17 mouse cellular contexts compared by ENCODE assay signal in genomic region chr8:28593238-28593637, GRCm38 (mm10).
DNase-seq lines count a peak whose midpoint lies in the region; ATAC-seq lines count a peak whose summit lies in the region.
"Had no signal": no experiment of that assay in that cellular context is flagged by ENCODE, and none has a peak within 500 bp of the region (broad histone marks: within the 10 kb centered on the region; RNA-seq: fewer than 3 reads in every experiment).

No protein-coding gene starts in this region.

- ATAC-seq in kidney, embryonic 15.5 days (replicated peaks; ENCODE audit: low FRiP score): no peak
- ATAC-seq in heart, embryonic 16.5 days (replicated peaks; ENCODE audit: extremely low read depth, insufficient read depth, low FRiP score): peak; percentile 73
- ATAC-seq: forebrain, embryonic 13.5 days; intestine, postnatal 0 days had no signal

- peaks cover 5% of the 10 kb centered on the region; the same call in 1 of the 2 replicates for H3K4me1 ChIP-seq in kidney, embryonic 15.5 days
- peaks cover 16% of the 10 kb centered on the region; the same call in 1 of the 2 replicates for H3K4me1 ChIP-seq in heart, embryonic 16.5 days (ENCODE audit: control insufficient read depth, insufficient read depth, low read length)
- H3K4me1 ChIP-seq: hindbrain, embryonic 15.5 days; neural tube, embryonic 12.5 days; stomach, embryonic 15.5 days had no signal

- no peak overlapping the region for H3K4me3 ChIP-seq in kidney, embryonic 15.5 days (replicated peaks)
- H3K4me3 ChIP-seq in heart, embryonic 16.5 days (ENCODE audit: low read length): peak overlapping the region; percentile 35
- H3K4me3 ChIP-seq: forebrain, embryonic 13.5 days; hindbrain, embryonic 15.5 days; limb, embryonic 12.5 days; neural tube, embryonic 12.5 days; stomach, embryonic 15.5 days had no signal

- H3K9me3 ChIP-seq in kidney, embryonic 15.5 days (replicated peaks): no peaks in the 10 kb centered on the region
- no peaks in the 10 kb centered on the region for H3K9me3 ChIP-seq in heart, embryonic 16.5 days (replicated peaks; ENCODE audit: control insufficient read depth, low read length)
- H3K9me3 ChIP-seq: forebrain, embryonic 13.5 days; hindbrain, embryonic 15.5 days; limb, embryonic 12.5 days; neural tube, embryonic 12.5 days; stomach, embryonic 15.5 days had no signal

- H3K4me2 ChIP-seq in kidney, embryonic 15.5 days: no peak overlapping the region
- H3K4me2 ChIP-seq in heart, embryonic 16.5 days (ENCODE audit: low read depth, low read length): peak overlapping the region; percentile 57
- H3K4me2 ChIP-seq: forebrain, embryonic 13.5 days; hindbrain, embryonic 15.5 days; limb, embryonic 12.5 days; neural tube, embryonic 12.5 days; stomach, embryonic 15.5 days had no signal

- no peak overlapping the region for H3K27ac ChIP-seq in kidney, embryonic 15.5 days
- H3K27ac ChIP-seq in heart, embryonic 16.5 days (ENCODE audit: low read length): peak overlapping the region; percentile 98
- H3K27ac ChIP-seq: forebrain, embryonic 13.5 days; hindbrain, embryonic 15.5 days; limb, embryonic 12.5 days; neural tube, embryonic 12.5 days; stomach, embryonic 15.5 days had no signal

- WGBS in kidney, embryonic 15.5 days: 88% methylated on average over 3 of the region's 3 CpGs
- 43% methylated on average over 3 of the region's 3 CpGs for WGBS in heart, embryonic 16.5 days

- no peak overlapping the region for H3K9ac ChIP-seq in kidney, embryonic 15.5 days
- peak overlapping the region; percentile 56 for H3K9ac ChIP-seq in heart, embryonic 16.5 days (ENCODE audit: low read length)
- H3K9ac ChIP-seq: forebrain, embryonic 13.5 days; hindbrain, embryonic 15.5 days; limb, embryonic 12.5 days; neural tube, embryonic 12.5 days; stomach, embryonic 15.5 days had no signal

- no peaks in the 10 kb centered on the region for H3K27me3 ChIP-seq in kidney, embryonic 15.5 days
- no peaks in the 10 kb centered on the region for H3K27me3 ChIP-seq in heart, embryonic 16.5 days (ENCODE audit: control insufficient read depth, insufficient read depth, low read length)
- H3K27me3 ChIP-seq: forebrain, embryonic 13.5 days; hindbrain, embryonic 15.5 days; limb, embryonic 12.5 days; neural tube, embryonic 12.5 days; stomach, embryonic 15.5 days had no signal

- no peaks in the 10 kb centered on the region for H3K36me3 ChIP-seq in kidney, embryonic 15.5 days
- no peaks in the 10 kb centered on the region for H3K36me3 ChIP-seq in heart, embryonic 16.5 days (ENCODE audit: control insufficient read depth, insufficient read depth)
- H3K36me3 ChIP-seq: hindbrain, embryonic 15.5 days; limb, embryonic 12.5 days; neural tube, embryonic 12.5 days; stomach, embryonic 15.5 days had no signal

- DNase-seq in kidney, adult 18-20 months: peak; percentile 36
- DNase-seq in lung, postnatal 14 days: peak; percentile 2
- no peak for DNase-seq in lung, postnatal 36 days
- peak; percentile 73 for DNase-seq in kidney, postnatal 14 days
- DNase-seq in thymus, postnatal 25 days: no peak
- DNase-seq in layer of hippocampus, adult 11-12 months (ENCODE audit: low spot score): no peak
- DNase-seq: adrenal gland, postnatal 10 days; cerebellum, adult 8-10 months; gastrocnemius, postnatal 36 days had no signal

Comparison
In these comparisons a context has a peak if more than half of its experiments do, and no peak if none do; other contexts are left out.
1. DNase-seq: peak in kidney, adult 18-20 months (single experiment), lung, postnatal 14 days (single experiment) and kidney, postnatal 14 days (single experiment); none in lung, postnatal 36 days (single experiment), thymus, postnatal 25 days (single experiment) and layer of hippocampus, adult 11-12 months (single experiment).